17 mouse cellular contexts compared by ENCODE assay signal in the genomic region with DNA sequence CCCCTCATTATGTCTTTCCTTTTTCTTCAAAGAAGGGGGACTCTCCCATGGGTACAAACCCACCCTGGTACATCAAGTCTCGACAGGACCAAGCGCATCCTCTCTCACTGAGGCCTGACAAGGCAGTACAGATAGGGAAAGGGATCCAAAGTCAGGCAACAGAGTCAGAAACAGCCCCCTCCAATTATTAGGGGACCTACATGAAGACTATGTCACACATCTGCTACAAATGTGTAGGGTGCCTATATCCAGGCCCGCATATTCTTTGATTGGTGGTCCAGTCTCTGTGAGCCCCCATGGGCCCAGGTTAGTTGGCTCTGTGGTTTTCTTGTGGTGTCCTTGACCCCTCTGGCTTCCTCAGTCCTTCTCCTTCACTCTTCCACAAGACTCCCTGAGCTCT.
"Had no signal": no experiment of that assay in that cellular context is flagged by ENCODE, and none has a peak within 500 bp of the region (broad histone marks: within the 10 kb centered on the region; RNA-seq: fewer than 3 reads in every experiment).

No protein-coding gene starts in this region.

- H3K4me1 ChIP-seq: lung, embryonic 15.5 days; megakaryocyte, embryonic 14.5 days; midbrain, embryonic 12.5 days; midbrain, embryonic 15.5 days; neural tube, embryonic 12.5 days; stomach, embryonic 15.5 days had no signal

- H3K36me3 ChIP-seq: lung, embryonic 15.5 days; midbrain, embryonic 12.5 days; midbrain, embryonic 15.5 days; neural tube, embryonic 12.5 days; stomach, embryonic 15.5 days had no signal

- H3K27me3 ChIP-seq: megakaryocyte, embryonic 14.5 days; neural tube, embryonic 12.5 days; stomach, embryonic 15.5 days had no signal

- DNase-seq: lung, adult 2 months; lung, postnatal 14 days; lung, postnatal 36 days; right cerebral cortex, postnatal 14 days; thymus, adult 2 months; thymus, postnatal 25 days; thymus, postnatal 4 days had no signal

- ATAC-seq: lung, postnatal 0 days; midbrain, embryonic 15.5 days had no signal

- H3K9ac ChIP-seq: liver, embryonic 14.5 days; lung, embryonic 15.5 days; midbrain, embryonic 12.5 days; midbrain, embryonic 15.5 days; neural tube, embryonic 12.5 days; stomach, embryonic 15.5 days had no signal

- H3K4me3 ChIP-seq: lung, embryonic 15.5 days; megakaryocyte, embryonic 14.5 days; midbrain, embryonic 12.5 days; midbrain, embryonic 15.5 days; neural tube, embryonic 12.5 days; stomach, embryonic 15.5 days had no signal

- H3K4me2 ChIP-seq: lung, embryonic 15.5 days; midbrain, embryonic 12.5 days; midbrain, embryonic 15.5 days; neural tube, embryonic 12.5 days; stomach, embryonic 15.5 days had no signal

- H3K9me3 ChIP-seq: lung, embryonic 15.5 days; midbrain, embryonic 12.5 days; midbrain, embryonic 15.5 days; neural tube, embryonic 12.5 days; stomach, embryonic 15.5 days had no signal

- H3K27ac ChIP-seq: liver, embryonic 14.5 days; lung, embryonic 15.5 days; macrophage; midbrain, embryonic 12.5 days; midbrain, embryonic 15.5 days; neural tube, embryonic 12.5 days; stomach, embryonic 15.5 days; stomach, postnatal 0 days had no signal
